Mouse (Mus musculus) CH12.LX (cell line): ENCODE measurements around the gene Adamts14. TPM values are rescaled to one million over a fixed set of nuclear protein-coding genes. Genes with fewer than 3 reads are reported as not detected.

Source experiments
- DNase-seq: peaks from one replicate; pipeline ENCODE4 v3.0.0-alpha.2; 2013; ENCODE audit errors: extremely low read depth
- H3K27ac ChIP-seq: 2 replicates; pipeline ENCODE4 v1.5.1; 2012; ENCODE audit warnings: low read depth, mild to moderate bottlenecking, control low read depth, moderate library complexity; ENCODE audit not compliant: insufficient read depth
- H3K27me3 ChIP-seq: replicated peaks from 2 replicates; pipeline ENCODE3; 2012; ENCODE audit warnings: inconsistent platforms
- H3K36me3 ChIP-seq, 2 experiments: replicated peaks in 1 of 2; 2 replicates each; pipeline versions ENCODE3 to v1.6.1; 2012; ENCODE audit warnings: inconsistent platforms in 1 of 2, low read length in 1 of 2, mild to moderate bottlenecking in 1 of 2, mixed read lengths in 1 of 2, moderate library complexity in 1 of 2; ENCODE audit not compliant: control insufficient read depth in 1 of 2, insufficient read depth in 1 of 2
- H3K4me1 ChIP-seq, 2 experiments: 2 replicates each; pipeline ENCODE4 v1.6.1; 2012; ENCODE audit warnings: inconsistent platforms in 1 of 2, moderate library complexity in 1 of 2; ENCODE audit not compliant: insufficient read depth in 2 of 2, control insufficient read depth in 1 of 2
- H3K4me2 ChIP-seq: 2 replicates; pipeline ENCODE4 v1.6.1; 2012; ENCODE audit warnings: low read depth, mild to moderate bottlenecking, control low read depth; ENCODE audit not compliant: poor library complexity, insufficient read depth, severe bottlenecking
- H3K4me3 ChIP-seq, 3 experiments: fragments of 150-350 bp in 1 of 3; sonication (generic) in 1 of 3; replicated peaks in 1 of 3; 2 replicates each; pipeline versions ENCODE3 to v1.5.1; 2011 to 2012; ENCODE audit warnings: low read depth in 2 of 3, low read length in 2 of 3, mild to moderate bottlenecking in 2 of 3, moderate library complexity in 2 of 3, control low read depth in 1 of 3, improper control_type of control experiment in 1 of 3, inconsistent platforms in 1 of 3, mixed read lengths in 1 of 3; ENCODE audit not compliant: poor library complexity in 1 of 3
- H3K79me2 ChIP-seq: replicated peaks from 2 replicates; pipeline ENCODE4 v1.6.1; 2012; ENCODE audit warnings: mild to moderate bottlenecking, moderate library complexity; ENCODE audit not compliant: control insufficient read depth, poor library complexity, insufficient read depth, severe bottlenecking; ENCODE audit errors: extremely low read depth
- H3K9ac ChIP-seq: 2 replicates; pipeline ENCODE4 v1.6.1; 2012; ENCODE audit warnings: low read depth, mild to moderate bottlenecking, control low read depth, moderate library complexity; ENCODE audit not compliant: insufficient read depth
- H3K9me3 ChIP-seq: replicated peaks from 2 replicates; pipeline ENCODE3; 2012; ENCODE audit warnings: low read length, inconsistent platforms, mixed read lengths
- BHLHE40 ChIP-seq: IDR thresholded peaks from 2 replicates; pipeline ENCODE4 v1.6.1; 2011; ENCODE audit warnings: mild to moderate bottlenecking, low read depth, low read length, improper control_type of control experiment
- CHD2 ChIP-seq: IDR thresholded peaks from 2 replicates; pipeline ENCODE4 v1.6.1; 2011; ENCODE audit warnings: low read length, improper control_type of control experiment
- CTCF ChIP-seq, 2 experiments: IDR thresholded peaks in 1 of 2; conservative IDR thresholded peaks in 1 of 2; 2 replicates each; pipeline ENCODE4 v1.5.1; 2011 to 2012; ENCODE audit warnings: low read depth in 2 of 2, low read length in 2 of 2, improper control_type of control experiment in 1 of 2, inconsistent platforms in 1 of 2, mild to moderate bottlenecking in 1 of 2, moderate library complexity in 1 of 2
- E2F4 ChIP-seq: IDR thresholded peaks from 2 replicates; pipeline ENCODE4 v1.6.1; 2011; ENCODE audit warnings: low read depth, low read length, improper control_type of control experiment; ENCODE audit not compliant: insufficient replicate concordance
- ELF1 ChIP-seq: IDR thresholded peaks from 2 replicates; pipeline ENCODE4 v1.6.1; 2014; ENCODE audit warnings: low read depth, mild to moderate bottlenecking, inconsistent platforms, low read length, improper control_type of control experiment
- EP300 ChIP-seq: IDR thresholded peaks from 2 replicates; pipeline ENCODE4 v1.6.1; 2011; ENCODE audit warnings: low read length, improper control_type of control experiment
- ETS1 ChIP-seq: conservative IDR thresholded peaks from 2 replicates; pipeline ENCODE4 v1.6.1; 2012; ENCODE audit warnings: low read depth, mild to moderate bottlenecking, inconsistent platforms, low read length, improper control_type of control experiment, moderate library complexity
- HCFC1 ChIP-seq: IDR thresholded peaks from 2 replicates; pipeline ENCODE4 v1.6.1; 2012; ENCODE audit warnings: low read depth, mild to moderate bottlenecking, inconsistent platforms, low read length, improper control_type of control experiment
- IRF4 ChIP-seq: IDR thresholded peaks from 2 replicates; pipeline ENCODE4 v1.6.1; 2014; ENCODE audit warnings: low read depth, mild to moderate bottlenecking, inconsistent platforms, low read length, improper control_type of control experiment
- JUN ChIP-seq: IDR thresholded peaks from 2 replicates; pipeline ENCODE4 v1.6.1; 2011; ENCODE audit warnings: low read depth, mild to moderate bottlenecking, low read length, improper control_type of control experiment, moderate library complexity; ENCODE audit not compliant: insufficient read depth
- KAT2A ChIP-seq: IDR thresholded peaks from 2 replicates; pipeline ENCODE4 v1.6.1; 2012; ENCODE audit warnings: low read length, improper control_type of control experiment, inconsistent platforms; ENCODE audit not compliant: insufficient replicate concordance
- MAFK ChIP-seq: IDR thresholded peaks from 2 replicates; pipeline ENCODE4 v1.6.1; 2011; ENCODE audit warnings: low read length, improper control_type of control experiment; ENCODE audit not compliant: insufficient replicate concordance
- MAX ChIP-seq: IDR thresholded peaks from 2 replicates; pipeline ENCODE4 v1.6.1; 2011; ENCODE audit warnings: low read length, improper control_type of control experiment
- MXI1 ChIP-seq: IDR thresholded peaks from 2 replicates; pipeline ENCODE4 v1.6.1; 2011; ENCODE audit warnings: mild to moderate bottlenecking, low read depth, low read length, improper control_type of control experiment
- NRF1 ChIP-seq: IDR thresholded peaks from 2 replicates; pipeline ENCODE4 v1.6.1; 2014; ENCODE audit warnings: low read depth, mild to moderate bottlenecking, inconsistent platforms, low read length, improper control_type of control experiment, moderate library complexity
- POLR2A ChIP-seq: IDR thresholded peaks from 2 replicates; pipeline ENCODE4 v1.6.1; 2011; ENCODE audit warnings: low read depth, mild to moderate bottlenecking, improper control_type of control experiment, low read length
- RAD21 ChIP-seq: IDR thresholded peaks from 2 replicates; pipeline ENCODE4 v1.6.1; 2011; ENCODE audit warnings: low read depth, mild to moderate bottlenecking, low read length, improper control_type of control experiment, moderate library complexity
- SMC3 ChIP-seq: IDR thresholded peaks from 2 replicates; pipeline ENCODE4 v1.6.1; 2011; ENCODE audit warnings: low read depth, low read length, improper control_type of control experiment
- TBP ChIP-seq: conservative IDR thresholded peaks from 2 replicates; pipeline ENCODE4 v1.6.1; 2011; ENCODE audit warnings: low read depth, low read length, improper control_type of control experiment
- TCF12 ChIP-seq: IDR thresholded peaks from 2 replicates; pipeline ENCODE4 v1.6.1; 2014; ENCODE audit warnings: low read depth, mild to moderate bottlenecking, inconsistent platforms, low read length, improper control_type of control experiment
- USF2 ChIP-seq: conservative IDR thresholded peaks from 2 replicates; pipeline ENCODE4 v1.6.1; 2011; ENCODE audit warnings: low read depth, low read length, improper control_type of control experiment
- ZKSCAN1 ChIP-seq: IDR thresholded peaks from 2 replicates; pipeline ENCODE4 v1.6.1; 2012; ENCODE audit warnings: low read depth, inconsistent platforms, low read length, improper control_type of control experiment, borderline replicate concordance
- ZMIZ1 ChIP-seq: IDR thresholded peaks from 2 replicates; pipeline ENCODE4 v1.6.1; 2012; ENCODE audit warnings: low read depth, mild to moderate bottlenecking, inconsistent platforms, low read length, improper control_type of control experiment
- dilution Hi-C: fragments of 300-500 bp; cut with MboI; formaldehyde crosslinking; loops from 2 replicates; pipeline ENCODE4 v1.14.3; 2020; ENCODE audit warnings: low sequenced_read_pairs; ENCODE audit not compliant: extremely low pct_unique_long_range_greater_than_20kb, extremely low pct_ligation_motif_present
- in situ Hi-C: fragments of 300-500 bp; cut with MboI; formaldehyde crosslinking; loops from 3 replicates; pipeline ENCODE4 v1.14.3; 2019; ENCODE audit warnings: low sequenced_read_pairs, low pct_ligation_motif_present, low pct_unique_long_range_greater_than_20kb, mixed read lengths
- polyA plus RNA-seq: library from polyadenylated mRNA; unstranded; fragments of >175 nt; gene quantifications from 2 replicates; pipeline ENCODE4 v1.2.1, GENCODE M21; 2012; ENCODE audit warnings: low read depth; ENCODE audit not compliant: insufficient read length
- total RNA-seq, 2 experiments: library from RNA; depleted of rRNA; stranded (reverse); fragments of 300-350 nt in 1 of 2; fragments of >200 nt in 1 of 2; gene quantifications; 2 replicates each; pipeline ENCODE4 v1.2.3; 2012 to 2014

The Adamts14 gene
- total and polyA plus RNA-seq, 3 experiments: 1.2 to 2.7 (median 2.5) TPM

GRCm38 (mm10) chr10:61211105-61211504 is 62.1 kb downstream of the Adamts14 start:
- Histone ChIP-seq H3K4me2 (no peak overlapping the region), H3K79me2 (no peaks in the 10 kb centered on the region), H3K36me3 (no peaks in the 10 kb centered on the region), H3K27ac (no peak overlapping the region), H3K4me1 (peaks cover 0 to 9% of the 10 kb centered on the region in 2 experiments; a peak in 2 of 4 replicates), H3K27me3 (no peaks in the 10 kb centered on the region), H3K9me3 (peaks cover 4% of the 10 kb centered on the region), H3K9ac (no peak overlapping the region), H3K4me3 (no peak overlapping the region)
- dilution Hi-C loops: no loop called here
- TF ChIP-seq MAX: no peak
- no peak for TF ChIP-seq KAT2A
- no peak for TF ChIP-seq E2F4
- TF ChIP-seq CHD2: no peak
- no peak for TF ChIP-seq JUN
- no peak for TF ChIP-seq ETS1
- TF ChIP-seq HCFC1: no peak
- no peak for TF ChIP-seq POLR2A
- no peak for TF ChIP-seq MXI1
- TF ChIP-seq ELF1: no peak
- TF ChIP-seq NRF1: no peak
- no peak for TF ChIP-seq EP300
- no peak for TF ChIP-seq TBP
- no peak for TF ChIP-seq BHLHE40
- TF ChIP-seq IRF4: no peak
- TF ChIP-seq TCF12: no peak
- no peak for TF ChIP-seq ZMIZ1
- in situ Hi-C loops: no loop called here
- DNase-seq: no peak

GRCm38 (mm10) chr10:61208114-61208684 is 65.0 kb downstream of the Adamts14 start:
- no peak overlapping the region for H3K9ac ChIP-seq
- H3K36me3 ChIP-seq: no peaks in the 10 kb centered on the region
- H3K79me2 ChIP-seq: no peaks in the 10 kb centered on the region
- no peaks in the 10 kb centered on the region for H3K27me3 ChIP-seq
- no peak overlapping the region for H3K4me3 ChIP-seq
- in situ Hi-C loops (no loop called here), dilution Hi-C loops (no loop called here)
- no peak overlapping the region for H3K27ac ChIP-seq
- no peak overlapping the region for H3K4me2 ChIP-seq
- TF ChIP-seq SMC3: no peak
- TF ChIP-seq CTCF (conservative IDR thresholded peaks at IDR 0.05 in 1 of 2, IDR thresholded peaks at IDR 0.05 in 1 of 2; ENCODE audit: low read depth in 2 of 2, low read length in 2 of 2): no peak
- TF ChIP-seq RAD21: no peak
- no peak for TF ChIP-seq BHLHE40
- no peak for TF ChIP-seq ZKSCAN1
- no peak for TF ChIP-seq HCFC1
- no peak for TF ChIP-seq USF2
- no peak for TF ChIP-seq MAFK
- TF ChIP-seq MXI1: no peak
- no peak for DNase-seq
- no peaks in the 10 kb centered on the region for H3K9me3 ChIP-seq
- peaks cover 16 to 35% of the 10 kb centered on the region in 2 experiments for H3K4me1 ChIP-seq
